Mouse (Mus musculus): ENCODE measurements at regions not wholly inside any gene's neighbourhood (a gene's known extent, or its start where the extent isn't known, plus 50 kb on each side); places are given as distances from the start of the nearest gene placed in this dataset.

GRCm38 (mm10) chr15:97135291-97135690, 79.5 kb upstream of the Slc38a4 start:
- in situ Hi-C loops (cut with MboI, MseI): loop anchor here (25.0 kb wide), 2 partner anchors 598 to 623 kb away; no protein-coding TSS in a partner anchor

DNA sequence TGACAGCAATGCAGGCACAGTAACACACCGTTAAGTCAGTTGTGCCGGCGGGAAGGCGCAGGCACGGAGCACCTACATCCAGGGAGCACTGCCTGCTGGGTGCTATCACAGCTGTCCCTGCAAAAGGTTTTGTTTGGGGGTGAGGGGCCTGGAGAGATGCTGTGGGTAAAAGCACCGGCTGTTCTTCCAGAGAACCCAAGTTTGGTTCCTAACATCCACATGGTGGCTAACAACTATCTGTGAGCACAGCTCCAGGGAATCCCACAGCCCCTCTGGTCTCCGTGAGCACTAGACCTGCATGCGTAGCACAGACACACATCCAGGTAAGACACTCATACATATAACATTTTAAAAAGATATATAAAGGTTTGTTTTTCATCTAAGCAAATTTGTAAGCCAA, 72.0 kb upstream of the Slc38a4 start:
- in situ Hi-C loops (cut with MboI, MseI): loop anchor here (25.0 kb wide), 2 partner anchors 590 to 615 kb away; no protein-coding TSS in a partner anchor

DNA sequence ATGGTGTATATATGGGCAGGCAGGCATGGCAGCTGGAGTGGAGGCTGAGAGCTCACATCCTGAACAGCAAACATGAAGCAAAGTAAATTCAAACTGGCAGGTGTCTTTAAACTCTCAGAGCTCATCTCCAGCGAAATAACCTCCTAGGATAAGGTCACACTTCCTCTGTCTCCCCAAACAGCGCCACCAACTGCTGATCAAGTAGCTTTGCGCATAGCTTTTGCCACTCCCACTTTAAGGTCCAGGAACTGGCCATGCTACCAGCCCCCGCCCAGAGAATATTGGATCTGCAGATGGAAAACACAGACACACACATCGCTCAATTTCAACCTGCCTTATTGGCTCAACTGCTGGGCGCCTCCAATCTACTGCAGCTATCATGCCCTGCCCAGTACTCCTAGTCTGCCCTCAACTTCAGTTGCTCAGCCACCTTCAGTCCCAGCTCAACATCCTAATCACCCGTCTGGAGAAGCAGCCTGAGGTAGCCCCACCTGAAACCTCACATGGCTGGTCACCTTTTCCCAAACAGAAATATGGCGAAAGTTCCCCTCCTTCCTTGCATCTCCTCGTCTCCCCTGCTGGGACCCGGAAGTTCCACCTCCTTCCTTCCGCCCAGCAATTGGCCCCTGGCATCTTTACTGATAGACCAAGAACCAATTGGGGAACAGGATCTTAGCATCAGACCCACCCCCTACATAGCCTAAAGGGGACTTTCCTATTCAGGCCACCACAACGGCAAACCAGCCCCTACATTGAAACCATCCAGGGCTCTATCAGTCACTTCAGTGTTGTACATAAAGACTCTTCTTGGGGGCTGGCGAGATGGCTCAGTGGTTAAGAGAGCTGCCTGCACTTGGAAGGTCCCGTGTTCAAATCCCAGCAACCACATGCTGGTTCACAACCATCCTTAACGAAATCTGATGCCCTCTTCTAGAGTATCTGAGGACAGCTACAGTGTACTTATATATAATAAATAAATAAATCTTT, 70.4 kb upstream of the Slc38a4 start:
- in situ Hi-C loops (cut with MboI, MseI): loop anchor here (25.0 kb wide), 2 partner anchors 589 to 614 kb away; no protein-coding TSS in a partner anchor

- in situ Hi-C loops (cut with MboI, MseI): no loop called here
Observed at GRCm38 (mm10) chr15:97122263-97122662, 66.5 kb upstream of the Slc38a4 start.

DNA sequence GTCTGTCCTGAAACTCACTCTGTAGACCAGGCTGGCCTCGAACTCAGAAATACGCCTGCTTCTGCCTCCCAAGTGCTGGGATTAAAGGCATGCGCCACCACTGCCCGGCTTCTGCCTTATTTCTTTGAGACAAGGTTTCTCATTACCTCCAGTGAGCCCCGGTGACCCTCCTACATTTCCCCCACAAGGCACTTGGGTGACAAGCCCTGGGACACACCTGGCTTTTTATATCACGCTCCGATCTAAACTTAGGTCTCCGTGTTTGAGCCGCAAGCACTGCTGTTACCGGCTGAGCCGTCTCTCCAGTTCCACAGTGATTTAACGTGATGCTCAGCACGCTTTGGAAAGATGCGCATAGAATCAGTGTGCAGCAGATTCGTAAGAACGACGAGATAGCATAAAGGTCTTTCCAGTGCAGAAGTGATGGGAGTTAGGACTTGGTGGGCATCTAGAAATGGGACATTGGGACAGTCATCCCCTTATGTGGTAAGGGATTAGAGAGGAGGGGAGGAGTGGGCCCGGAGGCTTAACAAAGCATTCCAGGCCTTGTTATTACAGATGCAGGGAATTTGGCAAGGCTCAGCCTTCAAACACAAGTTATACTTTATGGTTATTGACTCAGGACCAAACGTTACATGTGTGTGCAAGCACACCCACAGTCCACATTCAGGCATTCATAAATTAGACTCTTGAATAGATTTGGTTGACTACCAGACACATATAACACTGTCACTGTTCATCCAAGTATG, 56.9 kb upstream of the Slc38a4 start:
- in situ Hi-C loops (cut with MboI, MseI): no loop called here

DNA sequence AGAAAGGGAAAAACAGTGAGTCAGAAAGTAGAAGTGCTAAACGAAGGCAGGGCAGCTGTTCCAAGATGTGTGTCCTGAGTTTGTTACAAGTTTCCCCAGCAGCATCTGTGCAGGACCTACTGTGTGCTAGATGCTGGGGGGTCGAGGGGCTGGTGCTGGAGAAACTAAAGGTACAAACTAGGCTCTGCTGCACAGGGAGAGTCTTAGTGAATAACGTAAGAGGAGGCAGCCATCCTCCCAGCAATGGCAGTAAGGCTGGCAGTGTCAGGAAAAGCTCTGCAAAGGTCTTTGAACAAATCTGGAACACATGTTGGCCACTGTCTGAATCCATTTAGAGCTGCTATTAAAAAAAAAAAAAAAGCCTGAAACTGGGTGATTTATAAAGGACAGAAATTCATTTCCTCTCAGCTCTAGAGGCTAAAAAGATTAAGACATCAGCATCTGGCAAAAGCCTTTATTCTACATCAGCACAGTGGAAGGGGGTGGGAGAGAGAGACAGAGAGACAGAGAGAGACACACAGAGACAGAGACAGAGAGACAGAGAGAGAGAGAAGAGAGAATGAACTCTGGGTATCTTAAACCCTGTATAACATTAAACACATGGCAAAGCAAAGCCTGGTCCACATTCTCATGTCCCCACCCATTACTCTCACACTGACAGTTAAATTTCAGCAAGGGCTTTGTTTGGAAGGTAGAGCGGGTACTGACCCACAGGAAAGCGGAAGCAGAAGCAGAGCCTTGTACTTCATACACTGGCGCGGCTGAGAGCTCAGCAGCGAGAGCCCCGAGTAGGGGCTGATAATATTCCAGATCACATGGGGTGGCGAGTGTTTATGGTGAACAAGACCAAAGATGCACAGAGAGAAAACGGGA, 55.8 kb upstream of the Slc38a4 start:
- in situ Hi-C loops (cut with MboI, MseI): no loop called here

DNA sequence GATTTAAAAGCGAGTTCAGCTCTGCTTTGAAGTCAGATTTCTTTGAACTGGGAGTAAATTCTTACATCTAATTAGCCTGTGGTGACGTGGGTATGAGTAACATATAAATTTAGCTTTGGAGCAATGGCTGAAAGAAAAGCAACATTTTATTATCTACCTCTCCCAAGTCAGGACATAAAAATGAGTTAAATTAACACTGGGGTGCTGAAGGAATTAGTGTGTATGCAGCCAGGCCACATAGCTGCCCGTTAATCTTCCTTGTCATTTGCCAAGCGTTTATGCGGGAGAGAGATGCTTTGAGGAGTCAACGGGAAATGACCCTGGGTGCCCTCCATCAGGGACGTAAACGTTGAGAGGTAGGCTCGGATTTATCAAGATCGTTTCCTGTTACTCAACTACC, 52.0 kb upstream of the Slc38a4 start:
- in situ Hi-C loops (cut with MboI, MseI): no loop called here

DNA sequence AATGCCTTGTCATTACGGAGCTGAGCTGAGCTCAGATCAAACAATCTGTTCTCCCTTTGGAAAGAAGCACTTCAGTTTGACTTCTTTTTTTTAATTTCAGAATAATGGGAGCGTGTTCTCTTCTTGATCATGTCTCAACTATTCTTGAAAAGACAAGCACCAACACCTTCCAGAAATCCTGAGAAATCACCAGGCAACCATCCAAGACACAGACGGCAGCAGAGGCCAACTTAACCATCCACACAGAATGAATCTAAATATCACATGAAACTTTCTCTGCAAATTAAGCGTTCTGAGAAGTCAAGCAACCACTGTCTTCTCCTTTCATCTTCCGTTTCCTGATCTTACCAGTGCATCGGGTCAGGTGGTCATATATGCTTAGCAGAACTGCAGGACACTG, 50.8 kb upstream of the Slc38a4 start:
- in situ Hi-C loops (cut with MboI, MseI): no loop called here
